Mouse (Mus musculus): ENCODE measurements around the gene Cul9.

DNA sequence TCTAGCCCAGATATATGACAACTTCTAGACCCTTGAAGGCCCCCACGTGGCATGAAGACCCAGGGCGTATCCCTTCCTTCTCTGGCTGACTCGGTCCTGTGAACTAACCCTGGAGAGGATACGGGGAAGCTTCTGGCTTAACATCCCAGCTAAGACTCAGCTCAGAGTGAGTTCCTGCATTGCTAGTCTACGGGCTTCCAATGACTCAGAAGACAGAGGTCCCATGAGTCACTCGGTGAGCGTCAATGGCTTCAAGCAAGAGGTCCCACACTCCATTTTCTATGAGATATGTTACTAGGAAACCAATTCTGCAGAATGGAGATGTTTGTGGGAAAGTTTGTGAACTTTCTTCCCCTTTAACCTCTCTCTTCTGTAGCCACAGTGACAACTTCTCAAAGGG is 28.3 kb upstream of the Cul9 start:
- no peak for TF ChIP-seq POLR2A (IDR thresholded peaks at IDR 0.05; ENCODE audit: insufficient read depth, low read depth, low read length)
- TF ChIP-seq CTCF (IDR thresholded peaks at IDR 0.05; ENCODE audit: insufficient read depth, low read depth, low read length): no peak
